Mouse (Mus musculus) left cerebral cortex, postnatal 4 days (tissue): ENCODE data around the gene Rapgef2. TPM values are rescaled to one million over a fixed set of nuclear protein-coding genes. Genes with fewer than 3 reads are reported as not detected.
"Not testable (repeated sequence)": the region's sequence is repeated elsewhere in the genome, so short reads cannot be mapped to it uniquely, and the experiment has no call there.

Experiments used
- DNase-seq: peaks from one replicate; pipeline ENCODE4 v3.0.0-alpha.2; 2022
- intact Hi-C: fragments of 180-260 bp; cut with DNase I; formaldehyde crosslinking; loops from one replicate; pipeline ENCODE4 v1.15.1; 2025
- total RNA-seq, 2 experiments: library from RNA; stranded (reverse); gene quantifications; 2 replicates each; pipeline ENCODE4 v1.2.3; 2021

The Rapgef2 gene
- total RNA-seq, 2 experiments from 2014 or later: 86.1 to 91.9 TPM

DNA sequence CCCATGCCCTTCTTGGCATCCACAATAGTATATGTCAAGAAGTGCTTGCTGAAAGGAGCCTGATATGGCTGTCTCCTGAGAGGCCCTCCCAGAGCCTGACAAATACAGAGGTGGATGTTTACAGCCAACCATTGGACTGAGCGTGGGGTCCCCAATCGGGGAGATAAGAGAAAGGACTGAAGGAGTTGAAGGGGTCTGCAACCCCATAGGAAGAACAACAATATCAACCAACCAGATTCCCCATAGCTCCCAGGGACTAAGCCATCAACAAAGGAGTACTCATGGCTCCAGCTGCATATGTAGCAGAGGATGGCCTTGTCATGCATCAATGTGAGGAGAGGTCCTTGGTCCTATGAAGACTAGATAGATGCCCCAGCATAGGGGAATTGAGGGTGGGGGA, 227.8 kb downstream of the Rapgef2 start:
- DNase-seq, intact Hi-C loops: not testable (repeated sequence)

GRCm38 (mm10) chr3:79045251-79045650, 241.1 kb downstream of the Rapgef2 start:
- intact Hi-C loops: no loop called here
- DNase-seq: no peak

- intact Hi-C loops: no loop called here
- no peak for DNase-seq
These were observed 243.3 kb downstream of the Rapgef2 start for GRCm38 (mm10) chr3:79042973-79043372.

- intact Hi-C loops: no loop called here
- no peak for DNase-seq
These were observed 246.5 kb downstream of the Rapgef2 start for GRCm38 (mm10) chr3:79039666-79040450.

DNA sequence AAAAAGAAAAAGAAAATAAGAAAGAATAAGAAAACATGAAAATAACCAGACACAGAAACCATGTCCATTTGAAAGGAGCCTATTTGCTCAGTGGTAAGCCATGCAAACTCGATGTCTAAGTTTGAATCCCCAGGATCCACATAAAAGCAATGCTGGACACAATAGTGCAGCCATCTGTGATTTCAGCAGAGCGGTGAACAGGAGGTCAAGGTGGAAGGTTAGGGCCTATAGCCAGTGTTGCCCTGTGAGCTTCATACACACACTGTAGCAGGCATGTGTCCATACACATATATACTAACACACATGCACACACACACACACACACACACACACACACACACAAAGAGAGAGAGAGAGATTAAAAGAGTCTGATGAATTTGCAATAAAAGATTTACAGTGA, 247.3 kb downstream of the Rapgef2 start:
- intact Hi-C loops: no loop called here
- DNase-seq: no peak

- intact Hi-C loops: no loop called here
- DNase-seq: no peak
These were observed 251.9 kb downstream of the Rapgef2 start for GRCm38 (mm10) chr3:79034457-79034856.

DNA sequence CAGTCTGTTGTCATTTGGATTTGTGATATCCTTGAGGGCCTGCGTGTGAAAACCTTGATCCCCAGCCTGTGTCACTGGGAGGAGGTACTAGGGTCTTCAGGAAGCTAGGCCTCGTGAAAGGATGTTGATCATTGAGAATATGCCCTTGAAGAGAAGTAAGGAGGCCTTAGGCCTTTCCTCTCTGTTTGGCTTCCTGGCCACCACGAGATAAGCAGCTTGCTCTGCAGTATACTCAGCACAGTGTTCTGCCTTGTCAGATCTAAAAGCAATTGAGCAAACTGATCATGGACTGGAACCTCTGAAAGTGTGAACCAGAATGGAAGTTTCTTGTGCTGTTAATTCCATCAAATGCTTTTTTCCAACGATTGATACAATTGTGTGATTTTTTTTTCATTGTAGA, 255.5 kb downstream of the Rapgef2 start:
- no peak for DNase-seq
- intact Hi-C loops: no loop called here

DNA sequence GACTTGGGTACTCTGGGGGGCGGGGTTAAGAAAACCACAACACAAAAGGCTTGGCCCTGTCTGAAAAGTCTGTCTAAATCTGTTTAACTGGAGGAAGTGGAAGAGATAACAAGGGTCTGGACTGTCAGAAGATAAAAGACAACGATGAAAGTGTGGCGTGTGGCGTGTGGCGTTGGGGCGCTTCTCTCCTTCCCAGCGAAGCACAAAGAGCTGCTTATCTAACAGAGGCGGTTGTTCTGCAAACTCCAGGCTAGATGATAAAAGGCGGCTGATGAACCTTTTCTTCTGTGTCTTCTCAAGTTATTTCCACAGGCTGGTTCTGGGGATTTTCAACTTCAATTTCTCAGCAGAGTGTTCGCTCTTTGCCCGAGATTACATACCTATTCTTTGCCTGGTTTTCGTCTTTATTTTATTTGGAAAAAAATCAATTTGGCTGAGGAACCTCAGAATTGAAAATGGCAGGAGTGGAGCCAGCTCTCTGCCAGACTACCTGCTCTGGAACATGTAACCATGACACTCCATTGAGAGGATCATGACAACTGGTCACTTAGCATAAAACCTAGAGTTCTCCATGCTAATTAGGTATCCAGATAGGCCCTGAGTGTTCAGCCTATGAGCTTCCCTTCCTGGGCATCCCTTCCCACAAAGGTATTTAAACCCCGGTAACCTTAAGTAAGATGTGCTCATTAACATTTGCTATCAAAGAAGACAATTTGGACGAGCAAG, 258.0 kb downstream of the Rapgef2 start:
- intact Hi-C loops: no loop called here
- no peak for DNase-seq

DNA sequence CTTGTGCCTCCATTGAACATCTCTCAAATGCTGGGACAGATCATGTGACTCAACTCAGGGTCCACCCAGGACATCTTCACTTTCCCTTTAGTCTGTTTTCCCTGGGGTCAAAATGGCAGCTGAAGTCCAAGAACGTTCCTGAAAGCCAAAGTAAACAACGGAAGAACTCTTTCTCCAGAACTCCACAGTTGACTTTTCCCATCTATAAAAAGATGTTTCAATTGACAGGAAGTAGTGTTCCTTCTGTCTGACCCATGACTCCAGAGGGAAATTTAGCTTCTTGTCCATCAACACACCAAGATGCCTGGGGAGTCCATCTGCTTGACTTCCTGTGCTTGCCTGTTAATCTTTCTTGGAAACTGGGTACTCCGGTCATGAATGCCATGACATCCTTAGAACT, 260.3 kb downstream of the Rapgef2 start:
- DNase-seq: no peak
- intact Hi-C loops: no loop called here

GRCm38 (mm10) chr3:79023735-79024328, 262.5 kb downstream of the Rapgef2 start:
- DNase-seq: no peak
- intact Hi-C loops: no loop called here

DNA sequence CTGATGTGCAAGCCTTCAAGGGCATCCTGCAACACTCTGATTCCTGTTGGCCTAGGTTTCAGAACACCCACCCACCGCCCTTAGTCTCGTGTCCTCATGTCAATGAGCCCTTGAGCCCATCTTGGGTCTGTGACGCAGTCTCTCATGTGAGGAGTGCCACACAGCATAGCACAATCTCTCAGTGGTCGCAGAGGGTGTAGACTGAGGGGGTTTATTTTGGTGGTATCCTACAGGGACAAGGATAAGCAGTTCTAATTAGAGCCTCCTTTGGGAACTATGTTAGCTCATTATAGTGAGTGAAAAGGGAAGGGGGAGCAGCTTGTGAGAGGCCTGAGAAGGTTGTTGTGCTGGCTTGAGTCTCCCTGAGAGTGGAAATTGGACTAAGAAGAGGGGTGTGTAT, 263.6 kb downstream of the Rapgef2 start:
- DNase-seq: no peak
- intact Hi-C loops: no loop called here

- intact Hi-C loops: no loop called here
- no peak for DNase-seq
These were observed 268.9 kb downstream of the Rapgef2 start for GRCm38 (mm10) chr3:79017440-79017839.

DNA sequence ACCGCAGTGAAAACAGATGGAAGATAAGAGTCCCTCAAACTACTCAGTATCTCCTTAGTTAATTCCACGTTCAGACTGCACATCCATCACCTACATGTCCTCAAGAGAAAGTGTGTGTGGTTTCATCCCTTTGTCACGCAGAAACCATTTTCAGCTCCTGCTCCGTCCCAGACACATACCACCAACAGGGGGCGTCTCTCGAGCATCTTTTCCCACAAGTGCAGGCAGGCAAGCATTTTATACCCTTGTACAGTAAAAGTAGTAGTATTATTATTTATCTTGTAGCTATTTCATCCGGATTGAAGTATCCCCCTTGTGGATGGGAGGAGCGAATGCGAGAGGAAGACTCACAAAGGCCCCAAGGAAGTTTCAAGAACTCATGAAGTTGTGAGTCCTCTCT, 269.5 kb downstream of the Rapgef2 start:
- no peak for DNase-seq
- intact Hi-C loops: no loop called here

- intact Hi-C loops: no loop called here
- no peak for DNase-seq
These were observed 270.5 kb downstream of the Rapgef2 start for GRCm38 (mm10) chr3:79015621-79016474.

Other genes with a start within 250 kb of the Rapgef2 start
- not detected for gene Gm17359, start 50.1 kb upstream of the Rapgef2 start, total RNA-seq